Mouse (Mus musculus): ENCODE data around the gene E130308A19Rik. TPM values are rescaled to one million over a fixed set of nuclear protein-coding genes. Genes with fewer than 3 reads are reported as not detected.
A peak's percentile ranks its signal among the peaks of the same experiment; 100 is the strongest.

Gene E130308A19Rik
- total and polyA plus RNA-seq, 3 experiments: 2.4 to 3.4 (median 3.1) TPM

GRCm38 (mm10) chr4:59619611-59620245 is 6.3 kb upstream of the E130308A19Rik start:
- Histone ChIP-seq H3K4me3 (replicated peaks in 1 of 3; ENCODE audit: low read depth in 2 of 3, low read length in 2 of 3, poor library complexity in 1 of 3) (no peak overlapping the region), H3K4me2 (ENCODE audit: insufficient read depth, low read depth, poor library complexity, severe bottlenecking) (no peak overlapping the region), H3K27me3 (replicated peaks) (no peaks in the 10 kb centered on the region), H3K36me3 (replicated peaks in 1 of 2; ENCODE audit: control insufficient read depth in 1 of 2, insufficient read depth in 1 of 2, low read length in 1 of 2) (no peaks in the 10 kb centered on the region), H3K27ac (ENCODE audit: insufficient read depth, low read depth) (no peak overlapping the region), H3K4me1 (ENCODE audit: control insufficient read depth in 1 of 2, insufficient read depth in 2 of 2) (peaks cover 0 to under 1% of the 10 kb centered on the region in 2 experiments; a peak in 1 of 4 replicates), H3K79me2 (replicated peaks; ENCODE audit: control insufficient read depth, extremely low read depth, insufficient read depth, poor library complexity, severe bottlenecking) (no peaks in the 10 kb centered on the region), H3K9me3 (replicated peaks; ENCODE audit: low read length) (peaks cover 6% of the 10 kb centered on the region), H3K9ac (ENCODE audit: insufficient read depth, low read depth) (no peak overlapping the region)
- in situ Hi-C loops (cut with MboI; ENCODE audit: low pct_ligation_motif_present, low pct_unique_long_range_greater_than_20kb, low sequenced_read_pairs) (loop anchor here (25.0 kb wide), 1 partner anchor 143 kb away; no protein-coding TSS in a partner anchor), dilution Hi-C loops (cut with MboI; ENCODE audit: extremely low pct_ligation_motif_present, extremely low pct_unique_long_range_greater_than_20kb, low sequenced_read_pairs) (no loop called here)
- TF ChIP-seq BHLHE40 (IDR thresholded peaks at IDR 0.05; ENCODE audit: low read depth, low read length): no peak
- no peak for TF ChIP-seq USF2 (conservative IDR thresholded peaks at IDR 0.05; ENCODE audit: low read depth, low read length)
- TF ChIP-seq SMC3 (IDR thresholded peaks at IDR 0.05; ENCODE audit: low read depth, low read length): no peak
- no peak for TF ChIP-seq E2F4 (IDR thresholded peaks at IDR 0.05; ENCODE audit: insufficient replicate concordance, low read depth, low read length)
- no peak for TF ChIP-seq RAD21 (IDR thresholded peaks at IDR 0.05; ENCODE audit: low read depth, low read length)
- TF ChIP-seq MAZ (IDR thresholded peaks at IDR 0.05; ENCODE audit: low read depth, low read length): no peak
- TF ChIP-seq POLR2AphosphoS2 (IDR thresholded peaks at IDR 0.05; ENCODE audit: low read depth, low read length): no peak
- TF ChIP-seq MXI1 (IDR thresholded peaks at IDR 0.05; ENCODE audit: low read depth, low read length): no peak
- no peak for TF ChIP-seq CHD1 (IDR thresholded peaks at IDR 0.05; ENCODE audit: low read depth, low read length)
- TF ChIP-seq ZMIZ1 (IDR thresholded peaks at IDR 0.05; ENCODE audit: low read depth, low read length): no peak
- TF ChIP-seq ZKSCAN1 (IDR thresholded peaks at IDR 0.05; ENCODE audit: borderline replicate concordance, low read depth, low read length): no peak
- no peak for TF ChIP-seq ETS1 (conservative IDR thresholded peaks at IDR 0.05; ENCODE audit: low read depth, low read length)
- no peak for TF ChIP-seq IRF4 (IDR thresholded peaks at IDR 0.05; ENCODE audit: low read depth, low read length)
- no peak for TF ChIP-seq SIN3A (IDR thresholded peaks at IDR 0.05; ENCODE audit: low read length)
- TF ChIP-seq ELF1 (IDR thresholded peaks at IDR 0.05; ENCODE audit: low read depth, low read length): no peak
- no peak for TF ChIP-seq KAT2A (IDR thresholded peaks at IDR 0.05; ENCODE audit: insufficient replicate concordance, low read length)
- no peak for TF ChIP-seq HCFC1 (IDR thresholded peaks at IDR 0.05; ENCODE audit: low read depth, low read length)
- no peak for TF ChIP-seq NELFE (IDR thresholded peaks at IDR 0.05; ENCODE audit: low read depth, low read length)
- no peak for TF ChIP-seq TCF12 (IDR thresholded peaks at IDR 0.05; ENCODE audit: low read depth, low read length)
- no peak for TF ChIP-seq MEF2A (IDR thresholded peaks at IDR 0.05; ENCODE audit: borderline replicate concordance, low read depth, low read length)
- DNase-seq (ENCODE audit: extremely low read depth): no peak

- Histone ChIP-seq H3K27me3 (replicated peaks) (no peaks in the 10 kb centered on the region), H3K79me2 (replicated peaks; ENCODE audit: control insufficient read depth, extremely low read depth, insufficient read depth, poor library complexity, severe bottlenecking) (no peaks in the 10 kb centered on the region), H3K9me3 (replicated peaks; ENCODE audit: low read length) (peaks cover 6% of the 10 kb centered on the region), H3K4me3 (replicated peaks in 1 of 3; ENCODE audit: low read depth in 2 of 3, low read length in 2 of 3, poor library complexity in 1 of 3) (peak overlapping the region; percentile 72 to 89 (median 78)), H3K27ac (ENCODE audit: insufficient read depth, low read depth) (no peak overlapping the region; the same call in 1 of the 2 replicates), H3K9ac (ENCODE audit: insufficient read depth, low read depth) (peak overlapping the region; percentile 80), H3K36me3 (replicated peaks in 1 of 2; ENCODE audit: control insufficient read depth in 1 of 2, insufficient read depth in 1 of 2, low read length in 1 of 2) (no peaks in the 10 kb centered on the region), H3K4me2 (ENCODE audit: insufficient read depth, low read depth, poor library complexity, severe bottlenecking) (peak overlapping the region; percentile 75; the same call in 1 of the 2 replicates), H3K4me1 (ENCODE audit: control insufficient read depth in 1 of 2, insufficient read depth in 2 of 2) (peaks cover 4 to 23% of the 10 kb centered on the region in 2 experiments; a peak in 2 of 4 replicates)
- TF ChIP-seq UBTF (IDR thresholded peaks at IDR 0.05; ENCODE audit: low read depth, low read length) (no peak), KAT2A (IDR thresholded peaks at IDR 0.05; ENCODE audit: insufficient replicate concordance, low read length) (no peak), ZKSCAN1 (IDR thresholded peaks at IDR 0.05; ENCODE audit: borderline replicate concordance, low read depth, low read length) (no peak), ZMIZ1 (IDR thresholded peaks at IDR 0.05; ENCODE audit: low read depth, low read length) (no peak), NELFE (IDR thresholded peaks at IDR 0.05; ENCODE audit: low read depth, low read length) (no peak), SIN3A (IDR thresholded peaks at IDR 0.05; ENCODE audit: low read length) (0 out of 2 replicates have a peak, but pooled peaks have one; percentile 48), JUN (IDR thresholded peaks at IDR 0.05; ENCODE audit: insufficient read depth, low read depth, low read length) (no peak)
- in situ Hi-C loops (cut with MboI; ENCODE audit: low pct_ligation_motif_present, low pct_unique_long_range_greater_than_20kb, low sequenced_read_pairs) (no loop called here), dilution Hi-C loops (cut with MboI; ENCODE audit: extremely low pct_ligation_motif_present, extremely low pct_unique_long_range_greater_than_20kb, low sequenced_read_pairs) (no loop called here)
- DNase-seq (ENCODE audit: extremely low read depth): peak; percentile 35
Measured at GRCm38 (mm10) chr4:59625676-59625997, 374 bp upstream of the E130308A19Rik start.

All from CH12.LX (cell line).